Mouse (Mus musculus): Measurements from ENCODE around the gene Best2.

DNA sequence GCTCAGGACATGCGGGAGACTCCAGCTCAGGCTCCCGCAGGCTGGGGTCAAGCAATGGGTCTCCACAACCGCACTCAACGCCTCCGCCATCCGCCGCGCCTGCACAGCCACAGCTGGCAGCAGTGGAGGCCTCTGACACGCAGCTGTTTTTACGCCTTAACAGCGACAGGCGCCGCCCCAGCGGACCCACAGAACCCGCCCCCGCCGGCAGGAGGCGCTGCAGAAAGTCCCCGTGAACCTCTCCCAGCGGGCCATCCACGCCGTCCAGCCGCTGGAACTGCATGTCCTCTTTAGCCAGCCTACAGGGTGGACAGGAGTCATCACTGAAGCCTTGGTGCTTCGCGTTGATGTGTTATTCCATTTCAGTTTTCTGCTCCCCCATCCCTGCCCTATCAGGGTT, 6.6 kb downstream of the Best2 start:
- TF ChIP-seq CTCF (IDR thresholded peaks at IDR 0.05; ENCODE audit: low read depth), result peak; percentile 86
- no peak for TF ChIP-seq EP300 (IDR thresholded peaks at IDR 0.05; ENCODE audit: low read depth)

Data from liver, embryonic 14.5 days (tissue).